Mouse (Mus musculus) skeletal muscle tissue, postnatal 0 days (tissue): ENCODE data around the gene Rhcg. TPM values are rescaled to one million over a fixed set of nuclear protein-coding genes. Genes with fewer than 3 reads are reported as not detected.

ENCODE experiments used
- polyA plus RNA-seq: library from polyadenylated mRNA; unstranded; fragments of >200 nt; fragmentation: Nextera tagmentation; extraction: Ambion mirVana; gene quantifications from 2 replicates; pipeline ENCODE4 v1.2.1, GENCODE M21; 2015

The Rhcg gene
- not detected in 2 replicates for polyA plus RNA-seq

GRCm38 (mm10) chr7:79617418-79617817 is at the start of gene Rhcg:
TSS of gene Rhcg (minus strand) at chr7:79617657.

GRCm38 (mm10) chr7:79659578-79660290 is 42.3 kb upstream of the Rhcg start, which contains the start of gene Ticrr:
TSS of gene Ticrr (plus strand) at chr7:79660196.

Other genes with a start within 250 kb of the Rhcg start
- gene Rlbp1, start 230.6 kb downstream of the Rhcg start, polyA plus RNA-seq = 0.11 and 0.13 TPM in 2 replicates
- gene Fanci, start 225.7 kb downstream of the Rhcg start, polyA plus RNA-seq = 1.3 and 1.4 TPM in 2 replicates
- 12.6 and 15.1 TPM in 2 replicates for gene Polg, start 151.3 kb downstream of the Rhcg start, polyA plus RNA-seq
- gene Ticrr, start 42.5 kb upstream of the Rhcg start, polyA plus RNA-seq = 1.1 and 1.4 TPM in 2 replicates
- gene Kif7, start 98.1 kb upstream of the Rhcg start, polyA plus RNA-seq = 1.1 and 1.3 TPM in 2 replicates
- 17.4 and 87.9 TPM in 2 replicates for gene Plin1, start 115.2 kb upstream of the Rhcg start, polyA plus RNA-seq
- 5.7 and 14.5 TPM in 2 replicates for gene Pex11a, start 125.5 kb upstream of the Rhcg start, polyA plus RNA-seq
- gene Wdr93, start 125.5 kb upstream of the Rhcg start, polyA plus RNA-seq = 0.24 and 2.3 TPM in 2 replicates
- not detected in 2 replicates for gene Mesp1, start 176.1 kb upstream of the Rhcg start, polyA plus RNA-seq
- 0.09 and 0.26 TPM in 2 replicates for gene Mesp2, start 193.1 kb upstream of the Rhcg start, polyA plus RNA-seq
- 13.2 and 15.1 TPM in 2 replicates for gene Anpep, start 243.4 kb upstream of the Rhcg start, polyA plus RNA-seq